Mouse (Mus musculus) neural tube, embryonic 11.5 days (tissue): ENCODE measurements around the gene Wt1. TPM values are rescaled to one million over a fixed set of nuclear protein-coding genes. Genes with fewer than 3 reads are reported as not detected.

Source experiments
- ATAC-seq: fragments of 200-750 bp; cut with Nextera tagmentation; 2 replicates; pipeline ENCODE4 v1.8.0; 2017; ENCODE audit warnings: moderate number of reproducible peaks, mild to moderate bottlenecking, moderate TSS enrichment, moderate library complexity; ENCODE audit not compliant: insufficient read depth, low FRiP score, low TSS enrichment
- DNase-seq: peaks from one replicate; pipeline ENCODE4 v3.0.0-alpha.2; 2015; ENCODE audit warnings: low spot score
- H3K27ac ChIP-seq: fragments of 300-500 bp; sonication (generic); 2 replicates; pipeline ENCODE4 v1.5.1; 2014; ENCODE audit warnings: low read depth, mild to moderate bottlenecking, low read length
- H3K27me3 ChIP-seq: fragments of 300-500 bp; sonication (generic); 2 replicates; pipeline ENCODE4 v1.6.1; 2014; ENCODE audit warnings: mild to moderate bottlenecking, low read length, mixed read lengths; ENCODE audit not compliant: control insufficient read depth, insufficient read depth
- H3K36me3 ChIP-seq: fragments of 300-500 bp; sonication (generic); 2 replicates; pipeline ENCODE4 v1.6.1; 2014; ENCODE audit warnings: mild to moderate bottlenecking, low read length, moderate library complexity, mixed read lengths; ENCODE audit not compliant: control insufficient read depth, insufficient read depth
- H3K4me1 ChIP-seq: fragments of 300-500 bp; sonication (generic); 2 replicates; pipeline ENCODE4 v1.6.1; 2014; ENCODE audit warnings: low read length, mixed read lengths; ENCODE audit not compliant: control insufficient read depth, insufficient read depth
- H3K4me2 ChIP-seq: fragments of 300-500 bp; sonication (generic); 2 replicates; pipeline ENCODE4 v1.6.1; 2014; ENCODE audit warnings: low read depth, mild to moderate bottlenecking, moderate library complexity
- H3K4me3 ChIP-seq: fragments of 300-500 bp; sonication (generic); 2 replicates; pipeline ENCODE4 v1.5.1; 2014; ENCODE audit warnings: low read depth, low read length
- H3K9ac ChIP-seq: fragments of 300-500 bp; sonication (generic); 2 replicates; pipeline ENCODE4 v1.6.1; 2014; ENCODE audit warnings: mild to moderate bottlenecking, low read length
- H3K9me3 ChIP-seq: fragments of 300-500 bp; sonication (generic); 2 replicates; pipeline ENCODE4 v1.6.1; 2016; ENCODE audit warnings: low read length; ENCODE audit not compliant: control insufficient read depth
- WGBS: fragments of 180-500 bp; shearing (Covaris S2); extraction: QIAGEN DNeasy Blood & Tissue Kit; methylation state at CpG from one replicate; pipeline ENCODE4 v1.1.7; 2014; 5-methylcytosine and 5-hydroxymethylcytosine counted together
- polyA plus RNA-seq: library from polyadenylated mRNA; unstranded; fragments of >200 nt; fragmentation: Nextera tagmentation; extraction: Ambion mirVana; gene quantifications from 2 replicates; pipeline ENCODE4 v1.2.1, GENCODE M21; 2014

The Wt1 gene
- polyA plus RNA-seq, 1 experiment from 2014 or later, result 1.3 TPM

DNA sequence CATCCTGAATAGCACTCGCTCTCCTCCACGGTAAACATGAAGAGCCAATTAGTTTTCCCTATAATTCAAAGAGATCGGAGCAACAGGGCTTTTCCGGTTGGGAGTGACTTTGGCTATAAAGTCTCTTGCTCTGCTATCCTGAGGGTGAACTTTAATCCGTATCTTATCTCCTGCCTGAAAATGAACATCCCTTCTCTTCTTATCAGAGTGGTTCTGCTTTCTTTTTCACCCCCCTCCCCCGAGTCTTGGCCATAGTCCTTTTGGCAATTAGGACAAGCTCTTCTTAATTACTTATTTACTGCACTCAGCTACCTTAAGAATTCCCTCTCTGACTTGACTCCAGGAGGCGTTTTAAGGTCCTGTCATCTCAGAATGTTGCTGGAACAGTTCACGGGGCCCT lies 89.6 kb downstream of the Wt1 start:
- H3K9ac ChIP-seq, result no peak overlapping the region
- WGBS, result 52% methylated on average over 8 of the region's 8 CpGs
- no peak overlapping the region for H3K27ac ChIP-seq
- H3K36me3 ChIP-seq, result no peaks in the 10 kb centered on the region
- no peak overlapping the region for H3K4me3 ChIP-seq
- no peaks in the 10 kb centered on the region for H3K4me1 ChIP-seq
- H3K27me3 ChIP-seq, result no peaks in the 10 kb centered on the region
- no peak overlapping the region for H3K4me2 ChIP-seq
- DNase-seq (no peak), ATAC-seq (no peak)
- no peaks in the 10 kb centered on the region for H3K9me3 ChIP-seq

DNA sequence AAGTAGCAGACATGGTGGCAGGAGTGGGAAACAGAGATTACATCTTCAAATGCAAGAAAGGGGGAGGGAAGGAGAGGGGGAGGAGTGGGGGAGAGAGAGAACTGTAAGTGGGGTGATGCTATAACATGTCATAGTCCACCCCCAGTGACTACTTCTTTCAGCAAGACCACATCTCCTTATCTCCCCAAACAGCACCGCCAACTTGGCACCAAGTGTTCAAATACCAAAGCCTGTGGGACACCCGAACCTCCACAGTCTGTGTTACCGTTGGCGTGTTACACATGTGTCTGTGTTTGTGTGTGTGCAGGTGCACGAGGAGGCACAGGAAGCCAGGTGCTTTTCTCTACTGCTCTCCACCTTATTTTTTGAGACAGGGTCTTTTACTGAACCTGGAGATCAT lies 92.9 kb downstream of the Wt1 start:
- ATAC-seq, result no peak
- Histone ChIP-seq H3K4me2 (no peak overlapping the region), H3K9ac (no peak overlapping the region), H3K4me3 (no peak overlapping the region), H3K36me3 (no peaks in the 10 kb centered on the region), H3K9me3 (no peaks in the 10 kb centered on the region), H3K27ac (no peak overlapping the region), H3K27me3 (no peaks in the 10 kb centered on the region), H3K4me1 (peaks cover 3% of the 10 kb centered on the region; the same call in 1 of the 2 replicates)
- DNase-seq, result no peak
- 89% methylated on average over 5 of the region's 5 CpGs for WGBS

DNA sequence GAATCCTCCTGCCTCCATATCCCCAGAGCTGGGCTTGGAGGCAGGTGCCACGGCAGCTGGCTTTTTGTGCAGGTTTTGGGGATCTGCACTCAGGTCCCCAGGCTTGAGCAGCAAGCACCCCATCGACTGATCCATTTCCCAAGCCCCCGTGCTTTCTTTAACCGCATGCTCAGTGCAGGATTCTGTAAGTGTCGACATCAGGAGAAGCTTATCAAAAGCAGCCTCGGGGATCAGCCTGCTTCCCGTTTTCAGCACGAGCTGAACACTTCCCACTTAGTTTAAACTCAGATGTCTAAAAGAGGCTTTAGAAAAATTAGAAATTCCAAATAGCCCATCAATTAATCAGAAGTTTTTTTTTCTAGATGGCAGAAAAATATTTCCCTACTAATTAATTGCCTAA lies 93.3 kb downstream of the Wt1 start:
- no peak overlapping the region for H3K4me3 ChIP-seq
- ATAC-seq, result no peak
- WGBS, result 74% methylated on average over 8 of the region's 8 CpGs
- H3K9ac ChIP-seq, result no peak overlapping the region
- H3K4me2 ChIP-seq, result no peak overlapping the region
- peaks cover 4% of the 10 kb centered on the region; the same call in 1 of the 2 replicates for H3K4me1 ChIP-seq
- no peak for DNase-seq
- no peak overlapping the region for H3K27ac ChIP-seq
- no peaks in the 10 kb centered on the region; the same call in 1 of the 2 replicates for H3K27me3 ChIP-seq
- H3K9me3 ChIP-seq, result no peaks in the 10 kb centered on the region
- no peaks in the 10 kb centered on the region for H3K36me3 ChIP-seq

DNA sequence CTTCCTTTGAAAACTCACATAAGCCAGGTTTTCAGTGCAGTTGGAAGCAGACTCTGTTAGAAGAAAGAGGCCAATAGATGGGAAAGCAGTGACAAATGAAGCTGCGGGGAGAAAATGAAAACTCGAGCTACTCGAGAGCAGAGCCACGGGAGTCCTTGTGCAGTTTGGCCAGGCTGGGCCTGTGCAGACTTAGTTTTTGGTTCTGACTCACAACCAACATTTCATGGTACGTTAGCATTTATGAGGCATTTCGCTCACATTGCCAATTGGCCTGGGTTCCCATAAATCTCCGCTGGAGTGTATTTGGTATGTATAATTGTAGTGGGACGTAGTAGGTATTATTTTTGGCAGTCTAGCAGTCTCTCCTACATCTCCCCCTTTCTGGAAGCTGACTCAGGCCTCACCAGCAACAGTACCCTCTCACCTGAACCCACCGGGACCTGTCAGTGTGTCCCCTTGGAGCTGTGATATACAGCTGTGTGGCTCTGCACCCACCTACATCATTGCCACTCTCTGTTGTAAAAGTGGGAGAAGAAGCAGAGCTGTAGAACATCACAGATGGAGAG lies 94.5 kb downstream of the Wt1 start:
- Histone ChIP-seq H3K27me3 (peaks cover 2% of the 10 kb centered on the region; the same call in 1 of the 2 replicates), H3K4me2 (no peak overlapping the region), H3K36me3 (no peaks in the 10 kb centered on the region), H3K4me3 (no peak overlapping the region), H3K9me3 (no peaks in the 10 kb centered on the region), H3K4me1 (peaks cover 4% of the 10 kb centered on the region; the same call in 1 of the 2 replicates), H3K27ac (no peak overlapping the region), H3K9ac (no peak overlapping the region)
- DNase-seq (no peak), ATAC-seq (no peak)
- WGBS, result 54% methylated on average over 9 of the region's 9 CpGs

Other genes with a start within 250 kb of the Wt1 start
- gene Eif3m, start 109.4 kb upstream of the Wt1 start, polyA plus RNA-seq, result 282 and 295 TPM in 2 replicates
- not detected in 2 replicates for gene Gm11060, start 34.5 kb upstream of the Wt1 start, polyA plus RNA-seq
- 0.73 and 0.84 TPM in 2 replicates for gene Them7, start 97.8 kb downstream of the Wt1 start, polyA plus RNA-seq